Mouse (Mus musculus): ENCODE measurements at regions not wholly inside any gene's neighbourhood (a gene's known extent, or its start where the extent isn't known, plus 50 kb on each side); places are given as distances from the start of the nearest gene placed in this dataset.

DNA sequence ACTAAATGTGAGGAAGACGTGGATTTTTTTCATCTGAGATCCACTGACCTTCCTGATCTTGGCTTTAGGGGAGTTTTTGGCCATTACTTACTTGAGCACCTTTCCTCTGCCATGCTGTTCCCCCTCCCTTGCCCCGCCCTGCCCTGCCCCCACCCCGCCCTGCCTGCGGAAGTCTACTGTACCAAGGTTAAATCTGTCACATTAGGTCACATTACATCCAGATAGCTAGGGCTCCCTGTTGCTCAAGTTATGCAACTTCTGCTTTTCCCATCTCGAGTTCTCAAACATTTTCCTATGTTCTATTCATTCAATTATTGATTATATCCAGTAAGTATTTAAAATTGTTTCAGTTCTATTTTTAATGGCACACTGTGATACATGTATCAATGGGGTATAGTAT, 144.7 kb upstream of the Cnot2 start:
- DNase-seq, result no peak

DNA sequence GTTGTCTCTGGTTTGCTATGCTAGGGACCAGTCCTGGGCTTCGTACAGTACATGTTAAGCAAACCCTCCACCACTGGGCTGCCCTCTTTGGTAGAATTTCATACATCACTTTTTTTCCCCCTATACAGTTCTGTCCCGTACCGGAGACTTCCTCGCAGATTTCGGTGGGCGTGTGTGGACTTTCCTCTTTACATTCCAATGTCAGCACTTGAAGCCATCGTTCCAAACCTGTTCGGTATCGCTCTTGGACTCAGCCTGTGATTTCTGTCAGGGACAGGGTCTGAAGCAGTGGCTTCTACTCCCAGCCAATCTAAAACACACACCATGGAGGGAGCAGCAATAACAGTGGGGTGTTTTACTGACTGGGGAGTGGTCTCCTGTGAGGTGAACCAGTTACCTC, 140.7 kb upstream of the Cnot2 start:
- no peak for DNase-seq

DNA sequence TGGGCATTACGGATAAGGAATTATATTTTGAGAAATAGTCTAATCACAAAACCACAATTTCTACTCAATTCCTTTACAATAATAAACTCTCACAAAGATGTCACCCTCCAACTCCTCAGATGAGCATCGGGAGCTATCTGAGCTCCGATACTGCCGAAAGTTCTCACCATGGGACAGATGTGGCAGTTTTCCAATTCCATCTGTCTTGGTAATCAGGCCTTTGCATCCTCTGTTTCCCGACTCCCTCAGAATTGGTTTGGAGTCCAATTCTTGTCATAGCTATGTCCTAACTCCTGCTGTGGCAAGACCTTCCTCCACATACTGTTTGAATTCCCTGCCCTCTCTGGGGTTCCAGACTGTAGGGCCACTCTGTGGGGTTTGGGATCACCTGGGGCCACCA, 138.3 kb upstream of the Cnot2 start:
- DNase-seq, result no peak

DNA sequence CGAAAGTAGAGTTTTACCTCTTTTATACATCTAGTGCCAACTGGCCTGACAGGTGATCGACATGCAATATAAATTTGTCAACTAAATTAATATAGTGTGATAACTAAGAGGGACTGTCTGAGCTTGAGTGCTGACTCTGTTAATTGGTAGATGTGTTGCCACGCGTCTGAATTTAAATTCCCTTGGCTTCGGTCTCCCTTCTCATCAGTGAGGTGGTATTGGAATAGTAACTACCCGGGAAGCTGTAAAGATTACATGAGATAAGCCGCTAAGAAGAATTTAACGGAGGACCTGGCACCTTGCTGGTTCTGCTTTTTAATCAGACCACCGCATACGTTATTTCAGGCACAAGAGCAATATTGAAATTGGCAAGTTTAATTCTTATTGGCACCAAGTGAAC, 136.7 kb upstream of the Cnot2 start:
- DNase-seq, result no peak

DNA sequence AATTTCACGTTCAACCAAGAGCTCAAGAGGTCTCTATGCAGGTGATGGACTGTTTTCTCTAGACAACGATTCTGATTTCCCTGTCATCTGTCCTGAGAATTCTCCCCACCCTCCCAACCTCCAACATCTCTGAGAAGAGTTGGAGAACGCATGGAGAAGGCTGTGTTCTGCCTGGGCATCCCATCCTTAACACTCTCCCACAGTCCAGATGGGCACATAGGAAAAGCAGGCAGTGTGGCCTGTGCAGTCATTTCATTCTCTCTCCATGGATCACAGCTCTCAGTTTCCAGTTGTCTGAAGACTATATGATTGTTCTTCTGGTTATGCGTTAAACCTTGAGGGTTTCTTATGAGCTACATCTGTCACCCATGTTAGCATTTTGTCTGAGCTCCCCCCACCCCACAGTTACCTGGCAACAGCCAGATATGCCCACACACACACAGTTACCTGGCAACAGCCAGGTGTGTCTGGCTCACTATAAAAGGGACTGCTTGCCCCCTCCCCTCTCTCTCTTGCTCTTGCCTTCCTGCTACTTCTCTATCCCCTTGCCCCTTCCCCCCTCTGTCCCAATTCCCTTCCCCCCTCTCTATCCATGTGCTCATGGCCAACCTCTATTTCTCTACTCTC, 135.8 kb upstream of the Cnot2 start:
- DNase-seq, result no peak

DNA sequence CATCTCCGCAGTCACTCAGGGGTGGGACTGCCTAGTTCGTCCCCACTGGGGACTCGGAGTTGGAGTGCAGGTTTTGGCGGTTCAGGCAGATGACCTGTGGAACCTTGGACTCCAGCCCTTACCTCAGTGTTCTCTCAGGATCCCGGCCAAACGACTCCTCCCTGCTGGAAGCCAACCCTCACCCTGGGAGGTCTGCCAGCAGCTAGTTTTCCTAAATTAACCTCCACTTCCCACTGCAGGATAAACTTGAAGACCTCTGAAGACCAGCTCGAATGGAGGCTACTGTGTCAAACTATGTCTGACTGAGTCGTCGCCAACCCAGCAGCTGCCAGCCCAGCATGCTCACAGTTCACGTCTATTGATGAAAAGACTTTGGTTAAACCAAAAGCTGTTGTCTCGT, 132.1 kb upstream of the Cnot2 start:
- no peak for DNase-seq

DNA sequence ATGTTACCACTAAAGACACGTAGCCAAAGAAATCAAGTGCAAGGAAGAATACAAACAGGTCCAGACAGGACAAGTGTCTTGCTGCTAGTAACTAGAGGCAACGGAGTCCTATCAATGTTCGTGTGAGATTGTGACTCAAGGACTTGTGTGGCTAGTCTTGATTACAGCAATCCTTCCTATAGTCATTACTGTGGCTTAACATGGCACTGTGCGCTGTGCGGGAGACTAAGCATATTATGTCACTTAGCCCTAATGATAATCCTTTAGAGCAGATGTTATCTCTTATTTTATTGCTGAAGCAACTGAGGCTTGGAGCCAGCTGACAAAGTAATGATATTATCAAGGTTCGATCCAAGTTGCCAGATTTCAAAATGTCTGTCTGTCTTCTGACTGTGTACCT, 125.7 kb upstream of the Cnot2 start:
- no peak for DNase-seq

DNA sequence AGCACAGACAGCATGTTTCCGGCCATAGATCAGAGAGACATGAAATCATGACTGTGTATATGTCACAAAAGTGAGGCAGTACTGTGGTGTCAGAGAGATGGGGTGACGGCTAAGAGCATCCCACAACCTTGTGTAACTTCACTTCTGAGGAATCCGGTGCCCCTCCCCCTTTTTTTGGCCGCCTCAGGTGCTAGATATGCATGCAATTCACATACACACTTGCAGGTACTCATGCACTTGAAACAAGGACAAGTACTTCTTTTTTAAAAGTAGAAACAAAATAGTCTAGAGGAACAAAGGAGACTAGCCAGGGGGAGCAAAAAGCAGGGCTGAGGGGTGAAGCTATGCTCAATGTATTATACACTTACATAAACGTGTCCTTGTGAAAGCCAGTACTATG, 120.0 kb upstream of the Cnot2 start:
- no peak for DNase-seq

DNA sequence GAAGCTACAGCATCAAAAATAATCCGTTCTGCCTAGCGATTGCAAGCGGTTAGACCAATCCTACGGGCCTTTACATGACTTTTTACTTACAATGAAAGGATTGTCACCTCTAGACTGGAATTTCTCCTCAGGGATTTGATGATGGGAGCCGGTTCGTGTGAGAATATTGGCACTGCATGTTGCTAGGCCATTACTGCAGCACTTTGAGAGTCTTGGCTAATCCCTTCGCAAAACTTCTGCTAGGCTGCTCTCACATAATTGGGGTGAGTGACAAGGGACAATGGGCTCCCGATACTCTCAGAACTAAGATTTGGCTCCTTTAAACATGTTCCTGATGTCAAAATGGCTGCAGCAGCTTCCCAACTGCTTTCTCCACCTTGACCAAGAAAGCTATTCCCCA, 118.4 kb upstream of the Cnot2 start:
- no peak for DNase-seq

DNA sequence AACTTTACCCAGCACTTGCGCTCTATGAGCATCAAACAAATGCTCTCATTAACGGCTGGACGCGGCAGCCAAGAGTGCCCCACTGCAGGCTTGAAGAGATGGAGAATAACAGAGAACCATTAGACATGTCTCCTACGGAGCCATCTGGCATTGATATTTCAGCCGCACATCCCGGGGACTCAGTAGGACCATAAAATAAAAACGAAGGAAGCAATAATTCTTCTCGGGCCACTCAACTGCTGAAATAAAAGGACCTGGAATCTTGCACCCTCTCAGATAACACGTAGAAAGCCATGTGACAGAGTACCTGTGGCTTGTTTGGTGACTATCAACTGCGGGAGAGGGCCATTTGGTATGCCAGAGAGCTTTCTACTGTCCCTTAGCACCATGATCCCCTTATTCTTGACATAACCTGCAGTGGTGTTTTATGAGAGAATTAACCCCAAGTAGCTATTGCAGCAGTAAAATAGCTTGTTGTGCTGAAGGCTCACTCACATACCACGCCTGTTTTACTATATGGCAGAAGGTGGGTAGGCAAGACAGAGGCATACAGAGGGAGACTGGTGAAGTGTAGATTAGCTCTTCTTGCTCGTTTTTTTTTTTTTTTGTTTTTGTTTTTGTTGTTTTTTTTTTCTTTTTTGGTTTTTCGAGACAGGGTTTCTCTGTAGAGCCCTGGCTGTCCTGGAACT, 116.5 kb upstream of the Cnot2 start:
- peak; percentile 23 for DNase-seq

DNA sequence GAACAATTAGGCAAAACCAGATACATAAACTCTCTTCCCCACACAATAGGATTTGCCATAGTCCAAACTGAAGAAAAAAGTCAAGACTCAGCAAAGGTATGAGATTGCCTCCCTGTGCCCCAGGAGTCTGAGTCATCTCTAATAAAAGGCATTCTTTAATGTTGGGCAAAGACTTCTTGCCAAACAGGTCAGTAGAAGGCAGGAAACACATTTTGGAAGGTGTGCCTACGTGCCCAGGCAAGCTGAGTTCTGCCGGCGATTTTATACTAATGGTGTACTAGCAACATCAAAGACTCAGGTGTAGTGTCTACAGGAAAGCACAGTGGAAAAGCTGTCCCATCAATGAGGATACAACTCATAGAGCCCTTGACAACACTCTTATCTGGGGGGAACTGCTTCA, 112.5 kb upstream of the Cnot2 start:
- no peak for DNase-seq

DNA sequence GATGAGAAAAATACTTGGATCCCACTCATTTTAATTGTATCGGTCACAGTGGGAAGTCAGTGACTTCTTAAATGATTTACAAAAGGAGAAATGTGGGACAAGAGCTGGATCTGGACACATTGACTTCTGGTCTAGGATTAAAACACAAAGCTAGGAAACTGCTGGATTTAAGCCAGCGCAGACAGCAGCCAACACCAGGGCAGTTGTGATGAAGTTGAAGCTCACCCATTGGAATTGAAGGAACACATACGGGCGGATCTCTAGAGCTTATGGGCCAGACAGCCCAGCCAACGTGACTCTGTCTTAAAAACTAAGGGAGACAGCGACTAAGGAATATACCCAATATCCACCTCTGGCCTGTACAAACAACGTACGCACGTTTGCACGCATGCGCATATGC, 105.4 kb upstream of the Cnot2 start:
- DNase-seq, result no peak

DNA sequence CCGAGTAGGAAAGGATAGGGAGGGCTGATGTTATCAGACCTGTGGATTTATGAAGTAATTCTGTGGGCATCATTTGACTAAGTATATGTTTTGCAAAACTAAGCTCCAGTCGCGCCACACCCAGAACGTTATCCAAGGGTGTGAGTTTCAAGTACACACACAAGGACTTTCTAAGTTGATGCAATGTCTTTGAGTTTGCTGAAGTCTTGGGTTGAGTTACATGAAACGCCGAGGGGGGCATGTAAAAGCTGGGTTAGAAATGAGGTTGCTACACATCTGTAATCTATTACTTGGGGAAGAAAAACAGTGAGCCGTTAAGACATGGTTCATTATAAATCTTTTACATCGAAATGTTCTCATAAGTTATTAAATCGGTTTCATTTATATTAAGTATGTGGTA, 102.1 kb upstream of the Cnot2 start:
- DNase-seq, result peak; percentile 34

DNA sequence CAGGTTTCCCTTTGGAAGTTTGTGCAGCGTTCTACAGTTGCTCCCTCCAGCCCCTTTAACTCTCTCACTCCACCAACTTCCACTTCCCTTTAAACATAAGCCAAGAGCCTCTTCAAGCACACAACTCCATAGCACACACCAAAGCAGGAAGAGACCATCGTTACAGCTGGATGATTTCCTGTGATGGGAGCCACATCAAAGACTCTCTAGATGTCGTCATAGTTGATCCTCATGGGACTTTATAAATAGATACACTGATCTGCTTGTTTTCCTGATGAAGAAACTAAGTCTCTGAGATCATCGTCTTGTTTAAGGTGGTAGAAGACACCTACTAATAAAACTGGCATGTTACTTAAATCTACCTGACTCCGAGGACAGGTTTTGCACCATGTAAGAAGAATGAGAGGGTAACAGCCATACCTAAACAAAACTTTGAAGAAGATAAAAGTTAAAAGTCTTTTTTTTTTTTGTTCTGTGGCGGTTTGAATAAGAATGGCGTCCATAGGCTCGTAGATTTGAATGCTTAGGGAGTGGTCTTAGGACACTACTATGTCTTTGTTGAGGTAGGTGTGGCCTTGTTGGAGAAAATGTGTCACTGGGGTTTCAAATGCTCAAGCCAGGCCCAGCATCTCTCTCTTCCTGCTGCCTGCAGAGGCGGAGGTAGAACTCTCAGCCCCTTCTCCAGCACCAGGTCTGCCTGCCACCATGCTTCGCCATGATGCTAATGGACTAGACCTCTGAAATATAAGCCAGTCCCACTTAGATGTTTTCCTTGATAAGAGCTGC, 97.8 kb upstream of the Cnot2 start:
- DNase-seq, result no peak

DNA sequence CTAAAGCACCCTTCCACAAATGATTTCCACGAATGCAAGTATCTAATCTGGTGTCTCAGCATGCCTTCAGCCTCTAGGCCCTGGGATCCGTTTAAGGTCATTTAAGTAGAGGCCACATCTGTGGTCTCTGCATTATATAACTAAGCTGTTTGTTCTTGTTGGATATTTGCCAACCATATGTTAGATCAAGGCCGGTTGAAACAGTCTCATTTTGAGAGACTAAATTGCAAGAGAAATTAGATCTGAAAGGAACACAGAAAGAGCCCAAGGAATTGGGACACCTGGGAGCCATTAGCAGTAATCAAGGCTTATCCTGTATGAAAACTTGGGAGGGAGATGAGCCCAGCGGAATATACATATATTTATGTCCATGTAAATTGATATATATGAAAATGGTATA, 96.6 kb upstream of the Cnot2 start:
- DNase-seq, result peak; percentile 31

DNA sequence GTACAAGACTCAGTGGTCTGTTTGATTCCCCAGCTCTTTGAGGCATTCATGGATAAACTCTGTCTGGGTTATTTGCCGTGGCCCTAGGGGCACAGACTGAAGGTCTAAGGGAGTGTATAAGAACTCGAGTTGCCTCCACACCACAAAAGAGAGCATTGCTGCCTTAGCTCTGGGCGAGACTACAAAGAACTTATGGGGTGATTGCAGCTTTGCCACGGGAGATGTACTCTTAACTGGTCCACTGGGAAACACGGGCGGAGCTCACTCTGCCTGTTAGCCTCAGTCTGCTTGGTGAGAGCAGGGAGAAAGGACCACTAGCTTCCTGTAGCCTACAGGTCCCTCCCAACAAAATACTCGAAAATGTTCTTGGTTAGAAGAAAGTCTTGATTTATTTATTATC, 93.9 kb upstream of the Cnot2 start:
- no peak for DNase-seq

DNA sequence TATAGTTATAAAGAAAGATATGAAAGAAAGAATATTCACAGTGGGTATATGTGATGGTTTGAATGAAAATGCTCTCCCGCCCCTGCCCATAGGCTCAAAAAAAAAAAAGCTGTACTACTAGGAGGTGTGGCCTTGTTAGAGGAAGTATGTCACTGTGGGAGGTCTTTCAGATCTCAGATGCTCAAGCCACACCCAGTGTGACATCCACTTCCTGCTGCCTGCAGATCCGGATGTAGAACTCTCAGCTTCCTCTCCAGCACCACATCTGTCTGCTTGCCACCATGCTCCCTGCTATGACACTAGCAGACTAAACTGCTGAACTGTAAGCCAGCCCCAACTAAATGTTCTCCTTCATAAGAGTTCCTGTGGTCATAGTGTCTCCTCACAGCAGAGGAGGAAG, 93.0 kb upstream of the Cnot2 start:
- DNase-seq, result no peak

DNA sequence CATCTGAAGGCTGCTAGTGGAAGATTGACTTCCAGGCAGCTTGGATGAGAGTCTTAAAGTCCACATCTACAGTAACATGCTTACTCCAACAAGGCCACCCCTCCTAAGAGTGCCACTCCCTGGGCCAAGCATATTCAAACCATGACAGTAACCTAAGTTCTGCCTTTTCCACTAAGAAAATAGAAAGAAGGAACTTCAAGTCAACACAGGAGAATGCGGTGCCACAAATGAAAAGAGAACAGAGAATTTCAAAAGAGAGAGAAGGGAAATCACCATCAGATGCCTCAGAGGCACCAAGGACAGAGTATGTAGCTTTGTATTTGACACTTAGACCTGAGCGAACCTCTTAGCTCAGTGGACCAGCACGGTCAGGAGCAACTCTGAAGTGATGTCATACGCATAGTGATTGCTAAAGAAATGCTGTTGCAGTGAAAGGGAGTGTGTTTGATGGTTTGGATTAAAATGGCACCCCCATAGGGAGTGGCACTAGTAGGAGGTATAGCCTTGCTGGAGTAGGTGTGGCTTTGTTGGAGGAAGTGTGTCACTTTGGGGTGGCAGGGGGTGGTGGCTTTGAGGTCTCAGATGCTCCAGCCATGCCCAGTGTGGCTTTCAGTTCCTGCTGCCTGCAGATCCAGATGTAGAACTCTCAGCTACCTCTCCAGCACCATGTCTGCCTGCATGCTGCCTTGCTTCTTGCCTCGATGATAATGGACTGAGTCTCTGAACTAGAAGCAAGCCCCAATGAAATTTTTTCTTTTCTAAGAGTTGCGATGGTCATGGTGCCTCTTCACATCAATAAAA, 77.1 kb upstream of the Cnot2 start:
- DNase-seq, result no peak

DNA sequence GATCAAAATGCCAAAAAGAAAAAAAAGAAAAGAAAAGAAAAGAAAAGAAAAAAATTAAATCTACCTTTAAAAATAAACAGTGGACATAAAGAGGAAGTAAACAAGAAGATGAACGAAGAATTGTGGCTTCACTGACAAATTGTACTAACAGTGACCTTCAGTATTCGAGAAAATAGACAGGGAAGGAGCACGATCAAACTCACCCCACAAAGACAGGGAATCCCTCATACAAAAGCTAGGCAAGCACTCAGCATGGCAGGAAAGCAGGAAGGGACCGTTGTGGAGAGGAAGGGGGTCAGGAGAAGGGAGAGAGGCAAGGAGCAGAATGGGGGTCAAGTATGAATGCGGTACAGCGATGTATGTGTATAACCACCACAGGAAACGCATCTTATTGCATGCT, 74.6 kb upstream of the Cnot2 start:
- no peak for DNase-seq

DNA sequence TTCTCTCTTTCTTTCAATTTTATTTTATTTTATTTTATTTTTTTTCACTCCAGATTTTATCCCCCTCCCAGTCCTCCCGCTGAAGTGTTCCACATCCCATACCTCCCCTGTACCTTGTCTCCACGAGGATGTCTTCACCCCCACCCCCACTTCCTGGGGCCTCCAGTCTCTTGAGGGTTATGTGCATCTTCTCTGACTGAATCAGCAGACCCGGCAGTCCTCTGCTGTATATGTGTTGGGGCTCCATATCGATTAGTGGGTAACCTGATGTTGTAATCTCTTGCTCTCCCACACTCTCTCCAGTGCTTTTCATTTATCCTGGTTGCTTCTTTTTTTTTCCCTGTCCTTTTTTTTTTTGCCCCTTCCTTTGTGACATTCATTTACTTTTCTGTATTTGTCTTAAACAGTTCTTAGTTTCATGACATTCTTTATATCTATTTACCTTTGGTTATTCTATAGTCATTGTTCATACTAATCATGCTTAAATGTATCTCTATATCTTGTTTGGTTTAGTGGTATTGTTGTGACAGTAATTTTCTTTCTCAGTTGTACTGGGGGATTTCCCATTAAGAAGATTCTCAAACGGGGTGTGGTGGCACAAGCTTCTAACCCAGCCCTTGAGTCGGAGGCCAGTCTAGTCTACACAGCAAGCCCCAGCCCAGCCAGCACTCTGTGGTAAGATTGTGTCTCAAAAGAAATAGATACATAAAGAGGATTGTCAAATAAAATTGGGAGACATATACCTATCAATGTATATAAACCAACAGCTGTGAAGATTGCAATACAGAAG, 73.9 kb upstream of the Cnot2 start:
- no peak for DNase-seq

DNA sequence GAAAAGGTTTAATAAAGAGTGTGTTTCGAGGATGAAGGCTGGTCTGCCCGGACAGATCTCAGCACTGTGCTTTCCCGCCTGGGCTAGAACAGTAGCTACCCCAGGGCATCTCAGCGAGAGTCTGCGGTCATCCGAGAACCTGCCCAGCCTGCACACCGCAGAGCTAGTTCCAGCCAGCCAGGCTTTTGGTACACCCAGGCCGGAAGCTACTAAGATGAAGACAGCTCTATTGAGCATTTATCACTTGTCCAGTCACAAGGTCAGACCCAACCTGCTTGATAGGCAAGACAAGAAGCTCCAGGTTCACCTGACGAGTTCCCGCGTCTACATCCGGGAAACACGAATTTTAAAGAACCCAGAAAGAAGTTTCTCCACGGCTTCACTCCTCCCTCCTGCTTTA, 72.8 kb upstream of the Cnot2 start:
- no peak for DNase-seq

DNA sequence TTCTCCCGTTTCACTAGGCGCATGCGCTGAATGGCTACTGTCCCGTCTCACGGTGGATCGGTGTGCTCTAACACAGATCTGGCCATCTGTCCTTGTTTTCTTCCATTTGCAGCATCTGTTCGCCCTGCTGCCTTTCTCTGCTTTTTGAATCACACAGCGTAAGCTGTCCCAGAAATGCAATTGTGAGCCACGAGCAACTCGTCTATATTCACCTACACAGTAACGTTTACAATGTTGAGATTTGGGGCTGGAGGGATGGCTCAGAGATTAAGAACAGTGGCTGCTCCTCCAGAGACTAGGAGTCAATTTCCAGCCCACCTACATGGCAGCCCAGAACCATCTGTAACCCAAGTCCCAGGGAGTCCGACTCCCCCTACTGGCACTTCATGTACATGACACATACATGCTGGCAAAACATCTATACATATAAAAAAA, 72.2 kb upstream of the Cnot2 start:
- DNase-seq, result no peak

DNA sequence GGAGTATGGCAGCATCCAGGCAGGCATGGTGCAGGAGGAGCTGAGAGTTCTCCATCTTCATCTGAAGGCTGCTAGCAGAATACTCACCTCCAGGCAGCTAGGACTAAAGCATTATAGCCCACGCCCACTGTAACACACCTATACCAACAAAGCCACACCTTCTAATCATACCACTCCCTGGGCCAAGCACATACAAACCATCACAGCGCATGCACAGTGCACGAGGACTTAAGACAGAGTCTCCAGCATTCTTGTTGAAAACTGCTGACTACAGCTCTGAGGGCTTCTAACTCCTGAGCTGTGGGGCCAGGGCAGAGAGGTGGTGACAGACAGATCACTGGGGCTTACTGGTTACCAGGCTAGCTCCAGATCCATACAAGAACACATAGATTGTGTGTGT, 68.0 kb upstream of the Cnot2 start:
- DNase-seq, result no peak
